19 mouse cellular contexts compared by ENCODE assay signal in the genomic region with DNA sequence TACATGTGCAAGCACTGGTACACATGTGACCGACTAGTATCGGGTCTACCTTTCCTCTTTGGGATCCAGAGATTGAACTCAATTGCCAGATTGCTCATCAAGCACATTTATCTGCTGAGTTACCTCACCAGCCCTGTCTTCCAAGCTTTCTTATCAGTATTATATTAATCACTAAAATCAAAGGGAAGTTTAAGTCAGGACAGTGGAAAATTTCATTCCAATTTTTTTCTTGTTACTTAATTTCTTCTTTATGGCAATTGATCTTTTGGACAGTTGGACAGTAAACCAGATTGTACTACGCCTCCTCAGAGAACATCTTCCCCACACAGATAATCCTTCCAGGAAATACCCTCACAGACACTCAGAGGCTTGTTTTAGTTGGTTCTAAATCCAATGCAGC. TPM values are rescaled to one million over a fixed set of nuclear protein-coding genes. Genes with fewer than 3 reads are reported as not detected.
DNase-seq lines count a peak whose midpoint lies in the region; ATAC-seq lines count a peak whose summit lies in the region.
"Had no signal": no experiment of that assay in that cellular context is flagged by ENCODE, and none has a peak within 500 bp of the region (broad histone marks: within the 10 kb centered on the region; RNA-seq: fewer than 3 reads in every experiment).

No protein-coding gene starts in this region.

- 93% methylated on average over 3 of the region's 3 CpGs for WGBS in midbrain, embryonic 11.5 days
- WGBS in midbrain, embryonic 10.5 days, result 88% methylated on average over 3 of the region's 3 CpGs
- 79% methylated on average over 3 of the region's 3 CpGs for WGBS in embryonic facial prominence, embryonic 10.5 days

- peak; percentile 79 for DNase-seq in midbrain, embryonic 11.5 days (ENCODE audit: low spot score, missing footprints)
- no peak for DNase-seq in midbrain, embryonic 10.5 days (ENCODE audit: low spot score)
- no peak for DNase-seq in embryonic facial prominence, embryonic 10.5 days (ENCODE audit: low spot score)
- DNase-seq in B cell, adult 2 months, result no peak
- DNase-seq: adrenal gland, adult 2 months; adrenal gland, adult 8-10 months; adrenal gland, postnatal 10 days; adrenal gland, postnatal 14 days; adrenal gland, postnatal 25 days; adrenal gland, postnatal 36 days; cerebellum, adult 11 months; cerebellum, adult 11-12 months; cerebellum, adult 18-20 months; cerebellum, adult 2 months had no signal

- no peaks in the 10 kb centered on the region for H3K27me3 ChIP-seq in midbrain, embryonic 11.5 days (ENCODE audit: control insufficient read depth, insufficient read depth, low read length)
- no peaks in the 10 kb centered on the region for H3K27me3 ChIP-seq in midbrain, embryonic 10.5 days (ENCODE audit: low read depth, poor library complexity, severe bottlenecking)
- no peaks in the 10 kb centered on the region for H3K27me3 ChIP-seq in embryonic facial prominence, embryonic 10.5 days (replicated peaks; ENCODE audit: low read depth, poor library complexity, severe bottlenecking)
- H3K27me3 ChIP-seq: CH12.LX had no signal

- no peaks in the 10 kb centered on the region for H3K9me3 ChIP-seq in midbrain, embryonic 11.5 days (ENCODE audit: control insufficient read depth, low read length)
- H3K9me3 ChIP-seq in midbrain, embryonic 10.5 days (replicated peaks), result no peaks in the 10 kb centered on the region
- H3K9me3 ChIP-seq in embryonic facial prominence, embryonic 10.5 days, result no peaks in the 10 kb centered on the region
- H3K9me3 ChIP-seq: G1E had no signal

- H3K4me1 ChIP-seq in midbrain, embryonic 11.5 days (ENCODE audit: control insufficient read depth, insufficient read depth, low read length), result peaks cover 2% of the 10 kb centered on the region; the same call in 1 of the 2 replicates
- H3K4me1 ChIP-seq in midbrain, embryonic 10.5 days, result peaks cover 25% of the 10 kb centered on the region
- H3K4me1 ChIP-seq in embryonic facial prominence, embryonic 10.5 days, result peaks cover 19% of the 10 kb centered on the region

- H3K36me3 ChIP-seq in midbrain, embryonic 11.5 days (ENCODE audit: control insufficient read depth, insufficient read depth, low read length), result no peaks in the 10 kb centered on the region
- no peaks in the 10 kb centered on the region for H3K36me3 ChIP-seq in midbrain, embryonic 10.5 days
- no peaks in the 10 kb centered on the region for H3K36me3 ChIP-seq in embryonic facial prominence, embryonic 10.5 days (replicated peaks)
- H3K36me3 ChIP-seq: G1E had no signal

- no peak overlapping the region for H3K27ac ChIP-seq in midbrain, embryonic 11.5 days (ENCODE audit: low read depth, low read length)
- H3K27ac ChIP-seq in midbrain, embryonic 10.5 days (replicated peaks), result no peak overlapping the region
- H3K27ac ChIP-seq in embryonic facial prominence, embryonic 10.5 days (replicated peaks), result 0 out of 2 replicates have a peak overlapping the region, but pooled peaks have one; percentile 4

- no peak for ATAC-seq in midbrain, embryonic 11.5 days (ENCODE audit: low FRiP score)
- ATAC-seq: activated CD4-positive, CD25-positive, alpha-beta regulatory T cell, adult 4 months; CD4-positive, CD25-positive, alpha-beta regulatory T cell, adult 4 months; Patski had no signal

- no peak overlapping the region for H3K4me3 ChIP-seq in midbrain, embryonic 11.5 days (ENCODE audit: low read depth, low read length)
- no peak overlapping the region for H3K4me3 ChIP-seq in midbrain, embryonic 10.5 days
- H3K4me3 ChIP-seq in embryonic facial prominence, embryonic 10.5 days, result no peak overlapping the region

- no peak overlapping the region for H3K9ac ChIP-seq in midbrain, embryonic 11.5 days (ENCODE audit: low read length)

- no peak overlapping the region for H3K4me2 ChIP-seq in midbrain, embryonic 11.5 days

RNA-seq across cellular contexts. Expression of gene Prdm5, which starts 18.7 kb away (rescaled TPM):
- 13.1 and 13.3 TPM in 2 replicates for polyA plus RNA-seq in midbrain, embryonic 11.5 days (2014; fragmentation: Nextera tagmentation; extraction: Ambion mirVana)
- 17.0 and 19.7 TPM in 2 replicates for polyA plus RNA-seq in midbrain, embryonic 10.5 days (2016; fragmentation: Nextera tagmentation; extraction: Ambion mirVana)
- polyA plus RNA-seq in embryonic facial prominence, embryonic 10.5 days (2016; fragmentation: Nextera tagmentation; extraction: Ambion mirVana), result 20.8 and 22.2 TPM in 2 replicates
- polyA plus RNA-seq: G1E had no signal
